Mouse (Mus musculus) neural tube, embryonic 10.5 days (tissue): ENCODE data around the gene Olfr1024.

Experiments
- DNase-seq: peaks from one replicate; pipeline ENCODE4 v3.0.0-alpha.2; 2017; ENCODE audit warnings: low spot score; ENCODE audit errors: extremely low spot score

Gene Olfr1024

DNA sequence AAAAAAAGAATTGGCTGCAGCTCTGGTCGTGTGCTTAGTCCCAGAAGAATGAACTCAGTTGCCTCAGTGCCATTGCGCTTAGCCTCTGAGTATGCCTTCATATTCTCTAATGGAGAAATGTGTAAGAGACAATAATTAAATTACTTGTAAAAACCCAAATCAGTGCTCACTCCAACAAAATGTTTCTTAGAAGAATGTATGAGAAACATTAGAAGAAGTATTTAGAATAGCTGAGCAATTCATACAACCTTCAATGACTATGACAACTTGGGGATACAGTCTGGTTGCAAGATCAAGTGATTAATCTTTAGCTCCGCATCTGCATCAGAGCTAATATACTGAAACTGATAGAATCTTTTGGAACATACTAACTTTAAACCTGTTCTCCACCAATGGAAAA, at the start of gene Olfr1024:
Gene Olfr1024 (minus strand): TSS at position 101 of the 400 bp plus-strand sequence.
- no peak for DNase-seq

DNA sequence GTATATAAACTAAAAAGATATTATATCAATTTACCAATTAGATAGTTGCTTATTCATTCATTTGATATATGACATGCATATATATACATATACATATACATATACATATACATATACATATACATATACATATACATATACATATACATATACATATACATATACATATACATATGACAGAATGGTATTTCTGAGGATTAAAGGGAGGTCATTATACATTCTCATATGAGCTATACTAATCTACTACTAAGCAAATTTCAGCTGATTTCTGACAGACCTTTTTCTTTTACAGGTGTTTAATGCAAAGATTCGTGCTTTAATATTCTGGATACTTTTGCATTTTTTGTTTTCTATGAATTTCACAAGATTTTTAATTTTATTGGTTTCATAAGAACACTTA, 45.3 kb upstream of the Olfr1024 start, which contains the start of gene Olfr1028:
Gene Olfr1028 (plus strand): TSS at position 301 of the 400 bp plus-strand sequence.
- no peak for DNase-seq

DNA sequence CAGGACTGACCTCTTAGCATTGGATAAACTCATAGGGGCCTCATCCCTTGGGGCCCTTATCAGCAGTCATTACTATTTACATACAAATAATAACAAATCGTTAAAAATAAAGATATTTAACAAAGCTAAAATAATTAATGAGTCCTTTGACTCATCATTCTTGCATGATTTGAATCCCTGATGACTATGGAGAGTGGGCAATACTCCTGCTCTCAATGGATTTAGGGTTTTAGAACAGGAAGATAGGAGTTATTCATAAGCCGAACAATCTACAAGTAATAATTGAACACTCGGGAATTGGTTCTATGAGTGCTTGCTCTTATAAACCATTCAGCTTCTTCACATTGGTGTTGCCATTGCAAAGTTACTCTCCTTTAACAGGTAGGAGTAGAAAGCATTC, 16.4 kb upstream of the Olfr1024 start, which contains the start of gene Olfr1026:
Gene Olfr1026 (plus strand): TSS at position 301 of the 400 bp plus-strand sequence.
- DNase-seq = no peak

DNA sequence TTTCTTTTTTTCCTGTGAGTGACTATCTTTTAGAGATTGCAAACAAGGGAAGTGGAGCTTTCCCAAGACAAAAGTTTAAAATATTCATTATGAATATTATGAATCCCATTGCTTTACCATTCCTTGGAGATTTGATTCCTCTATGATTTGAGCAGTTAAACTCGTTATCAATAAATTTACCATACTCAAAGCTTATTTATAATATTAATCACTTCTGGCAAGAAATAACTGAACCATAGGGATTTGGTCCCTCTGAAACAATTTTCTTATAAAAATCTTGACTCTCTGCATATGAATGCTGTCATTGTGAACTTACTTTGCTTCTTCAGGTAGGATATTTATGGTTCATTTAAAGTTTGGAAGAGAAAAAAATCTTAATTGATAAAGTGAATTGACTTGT, 10.0 kb upstream of the Olfr1024 start, which contains the start of gene Olfr1025-ps1:
Gene Olfr1025-ps1 (plus strand): TSS at position 301 of the 400 bp plus-strand sequence.
- no peak for DNase-seq

DNA sequence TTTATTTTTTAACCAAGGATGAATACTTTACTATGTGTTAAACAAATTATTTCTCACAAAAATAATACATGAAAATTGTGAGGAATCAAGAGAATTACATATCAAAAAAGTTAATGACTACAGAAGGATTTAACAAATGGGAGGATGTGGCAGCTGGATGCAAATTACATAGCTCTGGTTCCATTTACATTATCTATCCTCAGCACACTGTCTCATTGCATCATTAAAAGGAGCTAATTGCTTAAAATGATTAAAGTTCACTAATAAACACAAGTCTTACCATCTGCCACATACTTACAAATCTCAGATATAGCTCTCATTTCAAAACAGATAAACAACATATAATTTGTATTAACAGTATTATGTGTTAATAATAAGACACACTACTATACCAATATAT, 8.3 kb upstream of the Olfr1024 start:
- no peak for DNase-seq

GRCm38 (mm10) chr2:85885340-85885739, 19.5 kb downstream of the Olfr1024 start, which contains the start of gene Olfr1023:
TSS of gene Olfr1023 (plus strand) at chr2:85885640.
- DNase-seq = no peak

DNA sequence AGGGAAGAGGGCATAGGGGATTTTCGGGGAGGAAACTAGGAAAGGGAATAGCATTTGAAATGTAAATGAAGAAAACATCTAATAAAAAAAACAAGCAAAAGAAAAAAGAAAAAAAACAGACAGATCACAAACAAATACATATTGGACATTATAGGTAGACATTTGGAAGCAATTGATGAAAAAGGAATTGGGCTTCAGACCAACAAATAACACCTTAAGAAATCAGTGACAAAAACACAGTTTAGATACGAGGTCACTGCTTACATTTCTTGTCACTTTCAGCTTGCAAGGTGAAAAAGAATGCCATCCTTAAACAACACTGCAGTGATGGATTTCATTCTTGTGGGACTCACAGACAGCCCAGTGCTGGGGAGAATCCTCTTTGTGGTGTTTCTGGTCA, 36.6 kb downstream of the Olfr1024 start, which contains the start of gene Olfr1022:
Gene Olfr1022 (plus strand): TSS at position 301 of the 400 bp plus-strand sequence.
- DNase-seq = no peak
